Mouse (Mus musculus): ENCODE data around the gene Prpf19. TPM values are rescaled to one million over a fixed set of nuclear protein-coding genes. Genes with fewer than 3 reads are reported as not detected.

The Prpf19 gene
- polyA plus RNA-seq, 1 experiment from 2014 or later: 19.7 TPM

GRCm38 (mm10) chr19:10897491-10897890 lies 2.5 kb downstream of the Prpf19 start:
- peaks cover 33% of the 10 kb centered on the region for H3K4me1 ChIP-seq (replicated peaks)
- no peaks in the 10 kb centered on the region for H3K27me3 ChIP-seq
- H3K4me2 ChIP-seq: peak overlapping the region; percentile 95
- no peaks in the 10 kb centered on the region for H3K9me3 ChIP-seq (replicated peaks)
- peaks cover 55% of the 10 kb centered on the region for H3K36me3 ChIP-seq
- H3K27ac ChIP-seq: no peak overlapping the region
- 70% methylated on average over 8 of the region's 8 CpGs for WGBS (ENCODE audit: insufficient replicate concordance)
- ATAC-seq (ENCODE audit: low read depth): no peak
- peak overlapping the region; percentile 91; the same call in 1 of the 2 replicates for H3K9ac ChIP-seq
- no peak for DNase-seq
- H3K4me3 ChIP-seq (replicated peaks): 0 out of 2 replicates have a peak overlapping the region, but pooled peaks have one; percentile 80

- peaks cover 83% of the 10 kb centered on the region for H3K36me3 ChIP-seq
Observed at GRCm38 (mm10) chr19:10900315-10900714, 5.3 kb downstream of the Prpf19 start.

GRCm38 (mm10) chr19:10901046-10901445 lies 6.0 kb downstream of the Prpf19 start:
- WGBS (ENCODE audit: insufficient replicate concordance): 77% methylated on average over 5 of the region's 5 CpGs
- no peaks in the 10 kb centered on the region for H3K9me3 ChIP-seq (replicated peaks)
- no peak overlapping the region for H3K27ac ChIP-seq
- DNase-seq (no peak), ATAC-seq (ENCODE audit: low read depth) (no peak)
- H3K27me3 ChIP-seq: no peaks in the 10 kb centered on the region
- H3K9ac ChIP-seq: no peak overlapping the region
- peaks cover 26% of the 10 kb centered on the region for H3K4me1 ChIP-seq (replicated peaks)
- H3K4me2 ChIP-seq: no peak overlapping the region
- H3K4me3 ChIP-seq (replicated peaks): no peak overlapping the region
- H3K36me3 ChIP-seq: peaks cover 90% of the 10 kb centered on the region

More at GRCm38 (mm10) chr19:10900315-10900714, 5.3 kb downstream of the Prpf19 start:
- no peak overlapping the region for H3K9ac ChIP-seq
- H3K4me3 ChIP-seq (replicated peaks): no peak overlapping the region
- H3K4me1 ChIP-seq (replicated peaks): peaks cover 31% of the 10 kb centered on the region
- no peak for ATAC-seq (ENCODE audit: low read depth)
- no peaks in the 10 kb centered on the region for H3K9me3 ChIP-seq (replicated peaks)
- no peaks in the 10 kb centered on the region for H3K27me3 ChIP-seq
- 81% methylated on average over 6 of the region's 6 CpGs for WGBS (ENCODE audit: insufficient replicate concordance)
- DNase-seq: no peak
- no peak overlapping the region for H3K27ac ChIP-seq
- H3K4me2 ChIP-seq: no peak overlapping the region

- H3K36me3 ChIP-seq: peaks cover 84% of the 10 kb centered on the region
- no peak for DNase-seq
- ATAC-seq (ENCODE audit: low read depth): no peak
- no peaks in the 10 kb centered on the region for H3K27me3 ChIP-seq
- no peak overlapping the region for H3K4me3 ChIP-seq (replicated peaks)
- WGBS (ENCODE audit: insufficient replicate concordance): 84% methylated on average over 5 of the region's 5 CpGs
- no peak overlapping the region for H3K4me2 ChIP-seq
- no peaks in the 10 kb centered on the region for H3K9me3 ChIP-seq (replicated peaks)
- no peak overlapping the region for H3K9ac ChIP-seq
- peaks cover 8% of the 10 kb centered on the region for H3K4me1 ChIP-seq (replicated peaks)
- peak overlapping the region; percentile 29; the same call in 1 of the 2 replicates for H3K27ac ChIP-seq
Observed at GRCm38 (mm10) chr19:10904512-10904911, 9.5 kb downstream of the Prpf19 start.

- Histone ChIP-seq H3K36me3 (peaks cover 78% of the 10 kb centered on the region), H3K9me3 (replicated peaks) (no peaks in the 10 kb centered on the region), H3K4me1 (replicated peaks) (peaks cover 8% of the 10 kb centered on the region), H3K4me3 (replicated peaks) (no peak overlapping the region), H3K27me3 (no peaks in the 10 kb centered on the region), H3K9ac (no peak overlapping the region), H3K4me2 (no peak overlapping the region), H3K27ac (peak overlapping the region; percentile 16)
- ATAC-seq (ENCODE audit: low read depth): peak; percentile 32; the same call in 1 of the 2 replicates
- DNase-seq: no peak
- 68% methylated on average over 7 of the region's 7 CpGs for WGBS (ENCODE audit: insufficient replicate concordance)
Observed at GRCm38 (mm10) chr19:10904927-10905727, 10.1 kb downstream of the Prpf19 start.

GRCm38 (mm10) chr19:10905728-10906000 lies 10.6 kb downstream of the Prpf19 start:
- peak overlapping the region; percentile 16; the same call in 1 of the 2 replicates for H3K27ac ChIP-seq
- no peak overlapping the region for H3K4me2 ChIP-seq
- no peaks in the 10 kb centered on the region for H3K27me3 ChIP-seq
- 81% methylated on average over 5 of the region's 5 CpGs for WGBS (ENCODE audit: insufficient replicate concordance)
- peaks cover 8% of the 10 kb centered on the region for H3K4me1 ChIP-seq (replicated peaks)
- ATAC-seq (ENCODE audit: low read depth): no peak
- H3K9me3 ChIP-seq (replicated peaks): no peaks in the 10 kb centered on the region
- H3K9ac ChIP-seq: no peak overlapping the region
- H3K36me3 ChIP-seq: peaks cover 73% of the 10 kb centered on the region
- no peak for DNase-seq
- no peak overlapping the region for H3K4me3 ChIP-seq (replicated peaks)

GRCm38 (mm10) chr19:10907891-10908290 lies 12.9 kb downstream of the Prpf19 start:
- ATAC-seq (ENCODE audit: low read depth) (0 out of 2 replicates have a peak, but pooled peaks have one; percentile 27), DNase-seq (peak; percentile 22)
- WGBS (ENCODE audit: insufficient replicate concordance): 54% methylated on average over 3 of the region's 3 CpGs
- no peaks in the 10 kb centered on the region for H3K9me3 ChIP-seq (replicated peaks)
- no peaks in the 10 kb centered on the region for H3K27me3 ChIP-seq
- H3K4me2 ChIP-seq: no peak overlapping the region
- H3K4me1 ChIP-seq (replicated peaks): peaks cover 8% of the 10 kb centered on the region
- peaks cover 50% of the 10 kb centered on the region for H3K36me3 ChIP-seq
- no peak overlapping the region for H3K9ac ChIP-seq
- H3K4me3 ChIP-seq (replicated peaks): no peak overlapping the region
- H3K27ac ChIP-seq: no peak overlapping the region

- Histone ChIP-seq H3K9me3 (replicated peaks) (no peaks in the 10 kb centered on the region), H3K4me3 (replicated peaks) (no peak overlapping the region), H3K27me3 (no peaks in the 10 kb centered on the region), H3K4me2 (no peak overlapping the region), H3K36me3 (peaks cover 37% of the 10 kb centered on the region), H3K4me1 (replicated peaks) (peaks cover 6% of the 10 kb centered on the region), H3K27ac (peak overlapping the region; percentile 2), H3K9ac (no peak overlapping the region)
- ATAC-seq (ENCODE audit: low read depth) (no peak), DNase-seq (no peak)
- 77% methylated on average over 6 of the region's 6 CpGs for WGBS (ENCODE audit: insufficient replicate concordance)
Observed at GRCm38 (mm10) chr19:10909087-10909721, 14.2 kb downstream of the Prpf19 start.

- WGBS (ENCODE audit: insufficient replicate concordance): 13% methylated on average over 7 of the region's 7 CpGs
- no peak for ATAC-seq (ENCODE audit: low read depth)
- Histone ChIP-seq H3K27me3 (peaks cover 9% of the 10 kb centered on the region; the same call in 1 of the 2 replicates), H3K4me3 (replicated peaks) (no peak overlapping the region), H3K4me1 (replicated peaks) (peaks cover 6% of the 10 kb centered on the region), H3K4me2 (no peak overlapping the region), H3K36me3 (no peaks in the 10 kb centered on the region), H3K9me3 (replicated peaks) (no peaks in the 10 kb centered on the region), H3K27ac (no peak overlapping the region), H3K9ac (no peak overlapping the region)
- no peak for DNase-seq
Observed at GRCm38 (mm10) chr19:10914291-10914690, 19.3 kb downstream of the Prpf19 start.

- no peak for ATAC-seq (ENCODE audit: low read depth)
- Histone ChIP-seq H3K9me3 (replicated peaks) (no peaks in the 10 kb centered on the region), H3K36me3 (no peaks in the 10 kb centered on the region), H3K27me3 (peaks cover 9% of the 10 kb centered on the region; the same call in 1 of the 2 replicates), H3K4me3 (replicated peaks) (no peak overlapping the region), H3K27ac (no peak overlapping the region), H3K9ac (no peak overlapping the region), H3K4me1 (replicated peaks) (peaks cover 6% of the 10 kb centered on the region), H3K4me2 (no peak overlapping the region)
- WGBS (ENCODE audit: insufficient replicate concordance): 32% methylated on average over 2 of the region's 2 CpGs
- DNase-seq: no peak
Observed at GRCm38 (mm10) chr19:10914870-10915269, 19.8 kb downstream of the Prpf19 start.

GRCm38 (mm10) chr19:10916506-10916905 lies 21.5 kb downstream of the Prpf19 start:
- Histone ChIP-seq H3K4me1 (replicated peaks) (peaks cover 6% of the 10 kb centered on the region), H3K4me2 (no peak overlapping the region), H3K27ac (no peak overlapping the region), H3K4me3 (replicated peaks) (no peak overlapping the region), H3K27me3 (peaks cover 9% of the 10 kb centered on the region; the same call in 1 of the 2 replicates), H3K36me3 (no peaks in the 10 kb centered on the region), H3K9ac (no peak overlapping the region), H3K9me3 (replicated peaks) (no peaks in the 10 kb centered on the region)
- 34% methylated on average over 5 of the region's 5 CpGs for WGBS (ENCODE audit: insufficient replicate concordance)
- DNase-seq (no peak), ATAC-seq (ENCODE audit: low read depth) (no peak)
